Mouse (Mus musculus) layer of hippocampus, adult 2 months (tissue): ENCODE measurements around the gene Xrcc3. TPM values are rescaled to one million over a fixed set of nuclear protein-coding genes. Genes with fewer than 3 reads are reported as not detected.

Experiments
- DNase-seq, 2 experiments: peaks; one replicate each; pipeline ENCODE4 v3.0.0; 2022; ENCODE audit warnings: low spot score in 2 of 2
- H3K27ac ChIP-seq: fragments of 200-600 bp; 2 replicates; pipeline ENCODE4 v1.8.1; 2022
- H3K4me3 ChIP-seq: fragments of 200-600 bp; 2 replicates; pipeline ENCODE4 v1.8.1; 2022; ENCODE audit warnings: mild to moderate bottlenecking
- CTCF ChIP-seq: fragments of 200-600 bp; conservative IDR thresholded peaks from 2 replicates; pipeline ENCODE4 v1.8.1; 2022; ENCODE audit warnings: antibody characterized with exemption, mild to moderate bottlenecking, moderate library complexity
- total RNA-seq, 2 experiments: library from RNA; stranded (reverse); gene quantifications; 2 replicates each; pipeline ENCODE4 v1.2.3; 2021

Gene Xrcc3
- total RNA-seq, 2 experiments from 2014 or later = 3.2 to 4.2 TPM

GRCm38 (mm10) chr12:111785174-111785573, 28.5 kb downstream of the Xrcc3 start:
- no peak overlapping the region for H3K27ac ChIP-seq
- TF ChIP-seq CTCF = no peak
- no peak overlapping the region for H3K4me3 ChIP-seq
- DNase-seq = no peak

DNA sequence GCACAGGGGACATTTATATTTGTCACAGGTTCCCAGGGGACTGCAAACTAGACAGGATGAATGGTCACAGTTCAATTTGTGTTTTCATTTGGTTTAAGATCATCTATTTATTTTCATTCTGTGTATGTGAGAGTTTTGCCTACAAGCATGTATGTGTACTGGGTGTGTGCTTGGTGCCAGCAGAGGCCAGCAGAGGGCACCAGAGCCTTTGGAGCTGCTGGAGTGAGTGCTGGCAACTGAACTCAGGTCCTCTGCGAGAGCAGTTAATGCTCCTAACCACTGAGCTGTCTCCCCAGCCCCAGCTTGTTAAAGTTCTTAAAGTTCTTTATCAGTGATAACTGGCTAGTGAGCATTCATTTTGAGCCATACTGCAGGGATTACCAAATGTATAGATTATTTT, 34.1 kb downstream of the Xrcc3 start:
- TF ChIP-seq CTCF = peak; percentile 54
- H3K4me3 ChIP-seq = no peak overlapping the region
- DNase-seq = no peak
- H3K27ac ChIP-seq = no peak overlapping the region

DNA sequence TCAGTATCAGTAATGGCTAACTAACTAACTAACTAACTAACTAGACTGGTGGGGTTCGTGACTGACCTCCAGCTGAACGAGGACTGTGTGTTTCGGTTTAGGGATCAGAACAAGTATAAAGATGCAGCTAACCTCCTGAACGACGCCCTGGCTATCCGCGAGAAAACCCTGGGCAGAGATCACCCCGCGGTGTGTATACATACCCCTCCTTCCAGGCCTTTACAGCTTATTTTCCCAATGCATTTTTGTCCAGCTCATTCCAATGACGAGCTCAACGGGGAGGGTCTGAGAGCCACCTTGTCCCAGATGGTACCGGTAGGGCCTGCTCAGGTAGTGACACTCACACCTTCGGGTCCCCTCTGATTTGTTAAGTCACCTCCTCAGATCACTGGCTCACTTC, 35.8 kb downstream of the Xrcc3 start:
- TF ChIP-seq CTCF = no peak
- no peak overlapping the region for H3K4me3 ChIP-seq
- DNase-seq = no peak
- H3K27ac ChIP-seq = no peak overlapping the region

- no peak for DNase-seq
- peak overlapping the region; percentile 59; the same call in 1 of the 2 replicates for H3K27ac ChIP-seq
- no peak for TF ChIP-seq CTCF
Measured at GRCm38 (mm10) chr12:111774845-111775244, 38.8 kb downstream of the Xrcc3 start.

GRCm38 (mm10) chr12:111774156-111774555, 39.5 kb downstream of the Xrcc3 start:
- H3K4me3 ChIP-seq = no peak overlapping the region
- TF ChIP-seq CTCF = no peak
- H3K27ac ChIP-seq = peak overlapping the region; percentile 59; the same call in 1 of the 2 replicates
- no peak for DNase-seq

More at GRCm38 (mm10) chr12:111774845-111775244, 38.8 kb downstream of the Xrcc3 start:
- no peak overlapping the region; the same call in 1 of the 2 replicates for H3K4me3 ChIP-seq

- TF ChIP-seq CTCF = no peak
- no peak for DNase-seq
- no peak overlapping the region for H3K4me3 ChIP-seq
- H3K27ac ChIP-seq = peak overlapping the region; percentile 57
Measured at GRCm38 (mm10) chr12:111770651-111771050, 43.0 kb downstream of the Xrcc3 start.

- no peak for DNase-seq
- Histone ChIP-seq H3K27ac (peak overlapping the region; percentile 80), H3K4me3 (no peak overlapping the region)
- TF ChIP-seq CTCF = no peak
Measured at GRCm38 (mm10) chr12:111769816-111770577, 43.7 kb downstream of the Xrcc3 start.

GRCm38 (mm10) chr12:111769306-111769705, 44.4 kb downstream of the Xrcc3 start:
- peak overlapping the region; percentile 80 for H3K27ac ChIP-seq
- peak; percentile 64 for TF ChIP-seq CTCF
- DNase-seq = peak in 1 of 2 experiments; percentile 50
- H3K4me3 ChIP-seq = no peak overlapping the region

GRCm38 (mm10) chr12:111768322-111768928, 45.2 kb downstream of the Xrcc3 start:
- no peak for TF ChIP-seq CTCF
- no peak for DNase-seq
- H3K27ac ChIP-seq = peak overlapping the region; percentile 80; the same call in 1 of the 2 replicates
- H3K4me3 ChIP-seq = no peak overlapping the region

GRCm38 (mm10) chr12:111766313-111767236, 47.1 kb downstream of the Xrcc3 start:
- H3K27ac ChIP-seq = peak overlapping the region; percentile 80
- no peak for DNase-seq
- TF ChIP-seq CTCF = no peak
- peak overlapping the region; percentile 26 for H3K4me3 ChIP-seq

DNA sequence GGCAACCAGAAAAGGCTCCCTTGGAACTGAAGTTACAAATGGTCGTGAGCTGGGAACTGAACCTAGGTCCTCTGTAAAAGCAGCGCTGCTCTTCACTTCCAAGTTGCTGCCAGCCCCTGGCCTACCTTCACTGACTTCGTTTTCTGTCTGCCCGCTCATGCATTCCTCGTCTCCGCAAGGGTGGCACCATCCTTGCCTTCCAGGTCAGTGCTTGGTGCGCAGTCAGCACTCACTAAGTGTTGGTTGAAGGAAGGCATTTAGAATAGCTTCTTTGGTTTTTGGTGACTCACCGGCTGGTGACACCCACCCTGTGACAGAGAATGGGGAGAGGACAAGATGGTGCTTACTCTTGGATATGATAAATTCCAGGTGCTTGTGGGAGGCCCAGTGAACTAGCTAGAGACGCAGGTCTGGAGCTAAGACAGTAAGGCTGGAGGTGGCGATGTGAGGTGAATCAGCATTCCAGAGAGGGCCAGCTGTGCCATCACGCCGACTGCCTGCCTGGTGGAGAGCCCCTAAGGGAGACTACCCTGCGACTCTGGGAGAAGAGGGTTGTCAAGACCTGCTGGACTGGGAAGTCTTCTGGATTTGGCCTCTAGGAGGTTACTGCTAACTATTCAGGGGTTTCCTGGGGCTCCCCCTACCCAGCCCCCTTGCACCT, 50.9 kb downstream of the Xrcc3 start:
- Histone ChIP-seq H3K4me3 (no peak overlapping the region), H3K27ac (peak overlapping the region; percentile 43; the same call in 1 of the 2 replicates)
- TF ChIP-seq CTCF = no peak
- DNase-seq = no peak

- peak overlapping the region; percentile 100; the same call in 1 of the 2 replicates for H3K27ac ChIP-seq
- DNase-seq = no peak
- no peak for TF ChIP-seq CTCF
- H3K4me3 ChIP-seq = peak overlapping the region; percentile 72
Measured at GRCm38 (mm10) chr12:111760306-111760908, 53.3 kb downstream of the Xrcc3 start.
